Mouse (Mus musculus): ENCODE data around the gene H2-T22. TPM values are rescaled to one million over a fixed set of nuclear protein-coding genes. Genes with fewer than 3 reads are reported as not detected.
"Not testable (repeated sequence)": the region's sequence is repeated elsewhere in the genome, so short reads cannot be mapped to it uniquely, and the experiment has no call there.

H2-T22 gene
- 10 to 100 TPM; 22.1 to 22.9 TPM for total RNA-seq (2021)
- long read RNA-seq, experiment 1, transcript H2-T22-202 (10 exons, 1,694 nt), result major isoform, 8 of 24 reads
- long read RNA-seq, experiment 1, partial matches to known transcripts, result 7 of 24 reads
- long read RNA-seq, experiment 1, other reads (novel, unspliced or antisense), result 6 of 24 reads
- long read RNA-seq, experiment 2, transcript H2-T22-202 (10 exons, 1,694 nt), result major isoform, 8 of 21 reads
- long read RNA-seq, experiment 2, partial matches to known transcripts, result 3 of 21 reads
- long read RNA-seq, experiment 2, other reads (novel, unspliced or antisense), result 6 of 21 reads

- DNase-seq (ENCODE audit: low spot score in 2 of 2), result peak in 1 of 2 experiments; percentile 18
Measured at GRCm38 (mm10) chr17:36042610-36043169, at the start of gene H2-T22, which contains the start of gene Gm6034. TSS of gene H2-T22 (minus strand) at chr17:36042747. TSS of gene Gm6034 (plus strand) at chr17:36042961.

GRCm38 (mm10) chr17:36091933-36092332, 49.4 kb upstream of the H2-T22 start:
- DNase-seq (ENCODE audit: low spot score in 2 of 2), result not testable (repeated sequence)

DNA sequence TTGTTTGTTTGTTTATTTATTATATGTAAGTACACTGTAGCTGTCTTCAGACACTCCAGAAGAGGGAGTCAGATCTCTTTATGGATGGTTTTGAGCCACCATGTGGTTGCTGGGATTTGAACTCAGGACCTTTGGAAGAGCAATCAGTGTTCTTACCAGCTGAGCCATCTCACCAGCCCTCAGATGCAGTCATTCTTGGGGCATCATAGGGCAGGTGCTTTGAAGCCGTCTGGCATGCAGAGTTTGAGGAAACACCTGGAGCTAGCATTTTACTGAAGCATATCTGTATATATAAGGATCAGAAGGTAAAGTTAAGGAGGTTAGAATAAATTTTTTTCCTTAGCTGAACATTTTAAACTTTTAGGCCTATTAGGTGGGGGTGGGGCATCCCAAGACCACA, 43.4 kb upstream of the H2-T22 start:
- DNase-seq (ENCODE audit: low spot score in 2 of 2), result not testable (repeated sequence)

- DNase-seq (ENCODE audit: low spot score in 2 of 2), result no peak
Measured at GRCm38 (mm10) chr17:36083870-36084451, 41.4 kb upstream of the H2-T22 start.

DNA sequence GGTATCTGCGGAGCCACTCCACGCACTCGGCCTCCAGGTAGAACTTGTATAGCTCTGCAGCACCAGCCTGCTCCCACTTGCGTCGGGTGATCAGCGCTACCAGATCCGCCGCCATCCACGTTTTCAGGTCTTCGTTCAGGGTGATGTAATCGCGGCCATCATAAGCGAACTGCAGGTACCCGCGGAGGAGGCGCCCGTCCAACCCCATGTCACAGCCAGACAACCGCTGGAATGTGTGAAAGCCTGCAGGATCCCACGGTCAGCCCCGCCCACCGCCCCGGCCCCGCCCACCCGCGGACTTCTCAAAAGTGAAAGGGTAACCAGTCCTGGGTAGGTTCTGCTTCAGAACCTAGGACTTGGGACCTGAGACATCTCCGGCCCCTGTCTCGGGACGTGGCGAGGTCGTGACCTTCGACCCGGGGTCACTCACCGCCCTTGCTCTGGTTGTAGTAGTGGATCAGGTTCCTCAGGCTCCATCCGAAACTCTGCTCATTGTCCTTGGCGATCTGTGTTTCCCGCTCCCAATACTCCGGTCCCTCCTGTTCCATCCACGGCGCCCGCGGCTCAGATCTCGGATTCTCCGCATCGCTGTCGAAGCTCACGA, 40.8 kb upstream of the H2-T22 start:
- DNase-seq (ENCODE audit: low spot score in 2 of 2), result no peak

DNA sequence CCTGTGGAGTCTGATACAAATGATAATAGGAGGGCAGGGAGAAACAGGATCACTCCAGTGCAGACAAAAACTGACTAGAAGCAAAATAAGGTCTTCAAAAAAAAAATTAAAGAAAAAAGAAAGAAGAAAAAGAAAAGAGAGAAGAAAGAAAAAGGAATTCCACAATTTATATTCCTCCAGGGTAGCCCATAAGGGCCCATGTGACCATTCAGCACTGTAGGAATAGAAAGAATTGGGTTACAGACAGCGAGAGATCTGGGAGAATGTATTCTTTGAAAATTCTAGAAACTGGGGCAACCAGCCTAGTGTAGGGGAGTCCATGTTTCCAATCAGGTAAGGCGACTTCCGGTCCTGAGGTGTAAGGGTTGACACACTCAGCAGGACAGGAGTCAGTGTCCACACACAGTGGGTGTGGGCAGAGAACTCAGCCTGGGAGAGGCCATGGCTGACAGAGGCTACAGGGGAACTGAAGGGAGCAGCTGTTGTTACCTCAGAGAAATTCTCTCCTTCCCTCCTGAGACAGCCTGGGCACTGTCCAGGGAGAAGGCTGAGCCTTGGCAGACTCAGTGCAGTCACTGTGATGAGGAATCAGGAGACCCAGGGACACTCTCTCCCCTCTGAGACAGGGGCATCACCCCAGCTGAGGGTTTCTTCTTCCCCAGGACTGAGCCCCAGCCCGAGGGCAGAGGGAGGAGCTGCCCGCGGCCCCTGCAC, 40.1 kb upstream of the H2-T22 start:
- not testable (repeated sequence) for DNase-seq (ENCODE audit: low spot score in 2 of 2)

DNA sequence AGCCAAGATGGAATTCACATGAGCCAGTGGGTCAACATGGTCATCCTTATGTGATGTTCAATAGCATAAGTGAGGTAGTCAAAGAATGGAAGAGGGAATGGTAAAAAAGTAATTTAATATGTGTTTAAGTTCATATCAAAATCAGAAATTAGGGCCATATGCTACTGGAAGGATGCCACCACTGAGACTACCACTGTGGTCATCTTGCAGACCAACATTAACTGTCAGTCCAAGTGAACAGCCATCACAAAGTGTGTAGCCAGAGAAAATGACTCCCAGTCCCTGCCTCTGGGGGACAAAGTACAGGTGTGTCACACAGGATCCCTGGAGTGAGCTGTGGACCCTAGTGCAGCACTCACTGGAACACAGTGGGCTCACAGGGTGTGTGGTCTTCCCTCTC, 39.4 kb upstream of the H2-T22 start:
- DNase-seq (ENCODE audit: low spot score in 2 of 2), result not testable (repeated sequence)

DNA sequence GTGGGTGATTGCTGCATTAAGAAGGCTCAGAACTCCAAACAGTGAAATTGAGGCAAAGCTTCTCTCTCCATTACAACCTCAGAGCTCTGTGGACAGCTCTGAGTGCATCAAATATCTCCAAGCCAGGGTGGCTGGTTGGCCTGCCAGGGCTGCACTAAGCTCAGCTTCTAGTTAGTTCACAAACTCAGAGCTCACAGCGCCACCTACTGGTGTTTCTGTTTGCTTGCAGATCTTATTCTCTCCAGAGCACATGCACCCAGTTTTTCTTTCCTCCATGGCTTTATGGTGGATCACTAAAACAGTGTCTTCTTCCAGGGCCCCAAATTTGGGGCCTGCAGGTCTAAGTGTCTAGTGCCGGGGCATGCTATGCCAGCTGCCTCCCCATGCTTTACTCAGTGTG, 18.3 kb upstream of the H2-T22 start:
- DNase-seq (ENCODE audit: low spot score in 2 of 2), result peak; percentile 63 to 82

DNA sequence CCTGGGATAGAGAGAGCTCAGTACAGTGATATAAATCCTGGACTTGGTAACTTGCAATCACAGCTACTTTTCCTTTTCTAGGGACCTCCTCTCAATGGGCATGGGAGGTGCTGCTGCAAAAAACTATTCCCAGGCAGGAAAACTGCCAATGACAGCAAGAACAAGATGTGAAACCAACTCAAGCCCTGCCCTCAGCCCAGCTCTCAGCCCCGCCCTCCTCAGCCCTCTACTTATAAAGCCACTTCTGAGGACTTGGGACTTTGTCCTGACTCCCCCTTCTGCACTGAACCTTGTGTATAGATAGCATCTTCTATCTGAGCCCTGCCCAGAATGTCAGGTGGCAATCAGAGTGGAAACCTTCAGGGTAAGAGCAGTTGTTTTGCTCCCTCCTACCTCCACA, 15.8 kb upstream of the H2-T22 start, which contains the start of gene Gm11127:
Gene Gm11127, minus strand, starts transcription at position 10 of the 400 bp plus-strand sequence.
- DNase-seq (ENCODE audit: low spot score in 2 of 2), result not testable (repeated sequence)

DNA sequence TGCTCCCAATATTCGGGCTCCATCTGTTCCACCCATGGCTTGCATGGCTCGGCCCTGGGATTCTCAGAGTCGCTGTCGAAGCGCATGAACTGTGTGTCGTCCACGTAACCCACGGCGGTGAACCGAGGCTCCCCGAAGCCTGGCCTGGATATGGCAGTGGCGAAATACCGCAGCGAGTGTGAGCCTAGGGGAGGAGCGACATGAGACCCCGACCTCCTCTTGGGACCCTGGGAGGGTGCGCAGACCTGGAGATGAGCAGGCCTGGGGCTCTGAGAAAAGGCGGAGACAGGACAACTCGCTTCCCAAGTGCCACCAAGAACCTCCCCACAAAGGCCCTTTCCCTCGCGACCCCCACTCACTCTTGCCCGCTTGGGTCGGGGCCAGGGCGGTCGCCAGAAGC, 15.4 kb upstream of the H2-T22 start:
- DNase-seq (ENCODE audit: low spot score in 2 of 2), result not testable (repeated sequence)

DNA sequence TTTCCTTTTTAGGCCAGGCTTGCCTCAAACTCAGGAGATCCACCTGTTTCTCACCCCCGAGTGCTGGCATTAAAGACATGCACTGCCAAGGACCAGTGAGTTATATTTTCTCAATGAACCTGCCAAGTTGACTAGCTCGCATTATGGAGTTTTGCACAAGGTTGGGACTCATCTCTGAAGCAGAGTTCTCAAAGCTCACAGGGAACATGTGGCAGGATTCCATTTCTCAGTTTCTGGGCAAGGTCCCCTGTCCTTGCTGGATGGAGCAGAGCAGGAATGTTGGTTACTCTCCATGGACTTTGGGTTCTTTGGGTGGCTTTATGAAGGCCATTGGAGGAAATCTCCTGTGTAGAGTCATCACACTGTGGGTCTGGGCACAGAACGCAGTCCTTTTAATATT, 739 bp upstream of the H2-T22 start:
- DNase-seq (ENCODE audit: low spot score in 2 of 2), result no peak

DNA sequence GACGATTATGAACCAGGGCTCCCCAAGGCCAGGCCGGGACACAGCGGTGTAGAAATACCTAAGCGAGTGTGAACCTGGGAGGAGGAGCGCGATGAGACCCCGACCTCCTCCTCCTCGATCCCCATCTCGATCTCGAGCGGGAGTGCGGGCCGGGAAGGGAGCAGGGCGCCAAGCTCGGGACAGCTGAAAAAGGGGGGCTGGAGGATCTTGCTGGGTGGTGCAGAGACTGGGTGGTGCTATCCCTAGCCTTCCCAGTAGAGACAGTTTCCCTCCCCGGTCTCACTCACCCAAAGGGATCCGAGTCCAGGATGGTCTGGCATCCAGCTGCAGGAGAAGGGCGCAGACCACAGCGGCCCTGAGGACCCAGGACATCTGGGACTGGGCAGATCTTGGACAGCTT, 492 bp downstream of the H2-T22 start:
- DNase-seq (ENCODE audit: low spot score in 2 of 2), result not testable (repeated sequence)

GRCm38 (mm10) chr17:36040604-36041003, 1.9 kb downstream of the H2-T22 start:
- not testable (repeated sequence) for DNase-seq (ENCODE audit: low spot score in 2 of 2)

GRCm38 (mm10) chr17:36036126-36036525, 6.4 kb downstream of the H2-T22 start:
- not testable (repeated sequence) for DNase-seq (ENCODE audit: low spot score in 2 of 2)

DNA sequence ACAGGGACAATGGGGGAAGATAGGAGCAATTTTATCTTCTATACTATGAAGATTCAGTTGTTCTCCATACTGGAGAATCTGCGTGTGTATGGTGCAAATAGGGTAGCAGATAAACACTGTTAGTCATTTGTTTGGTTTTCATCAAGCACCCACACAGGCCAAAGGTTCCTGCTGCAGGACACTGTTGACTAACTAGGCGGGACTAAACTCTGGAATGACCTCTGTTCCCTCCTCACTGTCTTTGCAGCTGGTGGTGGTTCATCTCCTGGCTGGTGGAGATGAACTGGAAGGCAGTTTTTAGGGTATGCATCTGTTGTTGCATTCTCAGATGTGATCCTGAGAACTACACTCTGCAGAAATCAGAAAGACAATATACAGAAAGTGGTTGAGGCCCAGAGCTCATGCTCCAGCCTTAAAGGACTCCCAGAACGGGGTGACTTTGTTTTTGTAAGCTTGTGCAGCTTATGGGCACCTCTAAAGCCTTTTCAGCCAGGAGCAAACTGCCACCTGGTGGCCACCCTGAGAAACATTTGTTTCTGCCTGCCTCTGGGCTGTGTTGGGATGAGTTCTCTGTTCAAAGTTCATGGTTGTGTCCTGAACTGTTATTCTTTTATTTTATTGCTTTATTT, 7.4 kb downstream of the H2-T22 start:
- DNase-seq (ENCODE audit: low spot score in 2 of 2), result peak in 1 of 2 experiments; percentile 16

DNA sequence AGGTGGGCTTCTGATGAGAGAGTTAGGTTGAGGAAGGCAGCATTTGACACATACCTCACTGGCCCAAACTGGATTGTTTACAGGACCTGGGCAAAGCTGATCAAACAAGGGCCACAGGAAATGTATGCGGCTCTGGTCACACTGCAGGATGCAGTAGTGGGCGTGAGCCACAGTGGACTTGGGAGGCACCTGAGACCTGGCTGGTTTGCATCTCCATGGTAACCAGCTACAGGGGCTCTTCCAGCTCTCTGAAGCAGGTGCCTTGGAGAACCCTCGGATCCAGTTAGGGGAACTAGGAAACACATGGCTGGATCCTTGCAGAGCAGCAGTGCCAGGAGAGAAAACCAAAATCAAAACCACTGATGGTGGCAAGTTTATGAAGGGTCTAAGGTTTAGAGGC, 8.0 kb downstream of the H2-T22 start:
- not testable (repeated sequence) for DNase-seq (ENCODE audit: low spot score in 2 of 2)

DNA sequence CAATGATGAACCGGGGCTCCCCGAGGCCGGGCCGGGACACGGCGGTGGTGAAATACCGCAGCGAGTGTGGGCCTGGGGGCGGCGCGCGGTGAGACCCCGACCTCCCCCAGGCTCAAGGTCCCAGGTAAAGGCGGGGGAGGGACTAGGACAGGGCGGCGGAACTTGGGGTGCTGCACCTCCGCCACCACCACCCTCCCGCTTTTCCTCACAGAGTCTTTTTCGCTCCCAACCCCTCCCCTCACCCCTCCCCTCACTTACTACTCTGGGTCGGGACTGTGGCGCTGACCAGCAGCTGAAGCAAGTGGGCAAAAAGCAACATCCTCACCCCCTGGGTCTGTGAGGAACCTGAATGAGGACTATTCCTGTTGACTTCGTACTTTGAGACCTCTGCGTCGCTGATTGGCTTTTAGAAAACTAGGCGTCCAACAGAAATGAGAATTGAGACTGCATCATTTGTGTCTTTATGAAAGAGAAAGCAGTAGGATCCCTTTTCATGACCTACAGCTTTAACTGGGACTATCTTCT, 10.1 kb downstream of the H2-T22 start, which contains the start of gene H2-T23:
Gene H2-T23, minus strand, starts transcription at position 505 of the 525 bp plus-strand sequence.
- peak in 1 of 2 experiments; percentile 32 for DNase-seq (ENCODE audit: low spot score in 2 of 2)

DNA sequence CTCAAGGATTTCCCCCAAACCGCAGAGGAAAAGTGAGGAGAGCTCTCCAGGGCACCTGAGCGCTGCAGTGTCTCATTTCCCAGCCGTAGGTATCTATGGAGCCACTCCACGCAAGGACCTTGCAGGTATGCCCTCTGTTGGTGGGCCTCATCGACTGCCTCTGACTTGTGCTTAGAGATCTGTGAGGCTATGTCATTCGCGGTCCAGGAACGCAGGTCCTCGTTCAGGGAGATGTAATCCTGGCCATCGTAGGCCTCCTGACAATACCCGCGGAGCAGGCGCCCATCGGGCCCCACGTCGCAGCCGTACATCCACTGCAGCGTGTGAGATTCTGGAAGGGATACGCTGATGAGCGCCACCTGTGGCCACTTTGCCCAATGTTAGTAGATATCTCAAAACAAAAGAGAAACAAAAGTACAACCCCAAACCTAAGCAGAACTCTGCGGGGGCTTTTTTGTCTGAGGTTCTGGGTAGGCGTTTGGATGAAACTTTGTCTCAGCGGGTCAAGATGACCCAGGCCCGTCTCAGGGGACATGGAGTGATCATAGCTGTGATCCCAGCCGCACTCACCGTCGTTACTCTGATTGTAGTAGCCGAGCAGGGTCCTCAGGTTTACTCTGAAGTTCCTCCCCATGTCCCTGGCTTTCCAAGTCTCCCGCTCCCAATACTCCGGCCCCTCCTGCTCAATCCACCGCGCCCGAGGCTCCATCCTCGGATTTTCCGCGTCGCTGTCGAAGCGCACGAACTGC, 10.8 kb downstream of the H2-T22 start:
- DNase-seq (ENCODE audit: low spot score in 2 of 2), result peak in 1 of 2 experiments; percentile 18
